Mouse (Mus musculus) neural tube, embryonic 11.5 days (tissue): ENCODE measurements around the gene Gm10197. TPM values are rescaled to one million over a fixed set of nuclear protein-coding genes. Genes with fewer than 3 reads are reported as not detected.

Experiments used
- ATAC-seq: fragments of 200-750 bp; cut with Nextera tagmentation; 2 replicates; pipeline ENCODE4 v1.8.0; 2017; ENCODE audit warnings: moderate number of reproducible peaks, mild to moderate bottlenecking, moderate TSS enrichment, moderate library complexity; ENCODE audit not compliant: insufficient read depth, low FRiP score, low TSS enrichment
- DNase-seq: peaks from one replicate; pipeline ENCODE4 v3.0.0-alpha.2; 2015; ENCODE audit warnings: low spot score
- H3K27ac ChIP-seq: fragments of 300-500 bp; sonication (generic); 2 replicates; pipeline ENCODE4 v1.5.1; 2014; ENCODE audit warnings: low read depth, mild to moderate bottlenecking, low read length
- H3K27me3 ChIP-seq: fragments of 300-500 bp; sonication (generic); 2 replicates; pipeline ENCODE4 v1.6.1; 2014; ENCODE audit warnings: mild to moderate bottlenecking, low read length, mixed read lengths; ENCODE audit not compliant: control insufficient read depth, insufficient read depth
- H3K36me3 ChIP-seq: fragments of 300-500 bp; sonication (generic); 2 replicates; pipeline ENCODE4 v1.6.1; 2014; ENCODE audit warnings: mild to moderate bottlenecking, low read length, moderate library complexity, mixed read lengths; ENCODE audit not compliant: control insufficient read depth, insufficient read depth
- H3K4me1 ChIP-seq: fragments of 300-500 bp; sonication (generic); 2 replicates; pipeline ENCODE4 v1.6.1; 2014; ENCODE audit warnings: low read length, mixed read lengths; ENCODE audit not compliant: control insufficient read depth, insufficient read depth
- H3K4me2 ChIP-seq: fragments of 300-500 bp; sonication (generic); 2 replicates; pipeline ENCODE4 v1.6.1; 2014; ENCODE audit warnings: low read depth, mild to moderate bottlenecking, moderate library complexity
- H3K4me3 ChIP-seq: fragments of 300-500 bp; sonication (generic); 2 replicates; pipeline ENCODE4 v1.5.1; 2014; ENCODE audit warnings: low read depth, low read length
- H3K9ac ChIP-seq: fragments of 300-500 bp; sonication (generic); 2 replicates; pipeline ENCODE4 v1.6.1; 2014; ENCODE audit warnings: mild to moderate bottlenecking, low read length
- H3K9me3 ChIP-seq: fragments of 300-500 bp; sonication (generic); 2 replicates; pipeline ENCODE4 v1.6.1; 2016; ENCODE audit warnings: low read length; ENCODE audit not compliant: control insufficient read depth
- WGBS: fragments of 180-500 bp; shearing (Covaris S2); extraction: QIAGEN DNeasy Blood & Tissue Kit; methylation state at CpG from one replicate; pipeline ENCODE4 v1.1.7; 2014; 5-methylcytosine and 5-hydroxymethylcytosine counted together
- polyA plus RNA-seq: library from polyadenylated mRNA; unstranded; fragments of >200 nt; fragmentation: Nextera tagmentation; extraction: Ambion mirVana; gene quantifications from 2 replicates; pipeline ENCODE4 v1.2.1, GENCODE M21; 2014

Gm10197 gene
- polyA plus RNA-seq, 1 experiment from 2014 or later = not detected

- ATAC-seq (no peak), DNase-seq (no peak)
- Histone ChIP-seq H3K4me1 (peaks cover 14% of the 10 kb centered on the region), H3K4me3 (no peak overlapping the region), H3K27me3 (no peaks in the 10 kb centered on the region), H3K27ac (no peak overlapping the region), H3K4me2 (no peak overlapping the region), H3K9ac (no peak overlapping the region), H3K9me3 (no peaks in the 10 kb centered on the region), H3K36me3 (no peaks in the 10 kb centered on the region)
- WGBS = 85% methylated on average over 8 of the region's 8 CpGs
These were observed 36.8 kb upstream of the Gm10197 start for GRCm38 (mm10) chr19:53408398-53408797.

GRCm38 (mm10) chr19:53407350-53407749 lies 35.8 kb upstream of the Gm10197 start:
- ATAC-seq = no peak
- Histone ChIP-seq H3K27ac (no peak overlapping the region), H3K27me3 (no peaks in the 10 kb centered on the region), H3K9ac (no peak overlapping the region), H3K9me3 (no peaks in the 10 kb centered on the region), H3K4me3 (no peak overlapping the region), H3K4me2 (no peak overlapping the region), H3K36me3 (no peaks in the 10 kb centered on the region), H3K4me1 (peaks cover 10% of the 10 kb centered on the region)
- WGBS = 89% methylated on average over 2 of the region's 2 CpGs
- no peak for DNase-seq

GRCm38 (mm10) chr19:53405810-53406209 lies 34.2 kb upstream of the Gm10197 start:
- Histone ChIP-seq H3K9ac (no peak overlapping the region), H3K36me3 (no peaks in the 10 kb centered on the region)
- 69% methylated on average over 2 of the region's 2 CpGs for WGBS

GRCm38 (mm10) chr19:53404837-53405356 lies 33.3 kb upstream of the Gm10197 start:
- no peak overlapping the region for H3K4me3 ChIP-seq
- no peaks in the 10 kb centered on the region for H3K4me1 ChIP-seq
- WGBS = 71% methylated on average over 18 of the region's 18 CpGs

More at GRCm38 (mm10) chr19:53405810-53406209, 34.2 kb upstream of the Gm10197 start:
- Histone ChIP-seq H3K4me3 (no peak overlapping the region), H3K27ac (no peak overlapping the region), H3K9me3 (no peaks in the 10 kb centered on the region), H3K4me2 (no peak overlapping the region), H3K27me3 (no peaks in the 10 kb centered on the region), H3K4me1 (no peaks in the 10 kb centered on the region)
- no peak for DNase-seq
- ATAC-seq = no peak

GRCm38 (mm10) chr19:53404219-53404836 lies 32.8 kb upstream of the Gm10197 start:
- WGBS = 93% methylated on average over 10 of the region's 10 CpGs
- Histone ChIP-seq H3K36me3 (no peaks in the 10 kb centered on the region), H3K4me2 (no peak overlapping the region), H3K9ac (no peak overlapping the region), H3K27me3 (no peaks in the 10 kb centered on the region), H3K27ac (no peak overlapping the region), H3K9me3 (no peaks in the 10 kb centered on the region), H3K4me3 (no peak overlapping the region), H3K4me1 (no peaks in the 10 kb centered on the region)
- no peak for ATAC-seq
- DNase-seq = no peak

More at GRCm38 (mm10) chr19:53404837-53405356, 33.3 kb upstream of the Gm10197 start:
- Histone ChIP-seq H3K27me3 (no peaks in the 10 kb centered on the region), H3K27ac (no peak overlapping the region), H3K9ac (no peak overlapping the region), H3K9me3 (no peaks in the 10 kb centered on the region), H3K4me2 (no peak overlapping the region), H3K36me3 (no peaks in the 10 kb centered on the region)
- ATAC-seq = no peak
- no peak for DNase-seq

- Histone ChIP-seq H3K9me3 (no peaks in the 10 kb centered on the region), H3K9ac (no peak overlapping the region), H3K27ac (no peak overlapping the region), H3K27me3 (no peaks in the 10 kb centered on the region), H3K4me1 (no peaks in the 10 kb centered on the region), H3K4me3 (no peak overlapping the region), H3K36me3 (no peaks in the 10 kb centered on the region), H3K4me2 (no peak overlapping the region)
- 43% methylated on average over 12 of the region's 12 CpGs for WGBS
- ATAC-seq = no peak
- no peak for DNase-seq
These were observed 31.3 kb upstream of the Gm10197 start for GRCm38 (mm10) chr19:53402741-53403432.

- Histone ChIP-seq H3K36me3 (no peaks in the 10 kb centered on the region), H3K4me1 (no peaks in the 10 kb centered on the region), H3K9ac (no peak overlapping the region), H3K27ac (no peak overlapping the region), H3K4me3 (no peak overlapping the region), H3K27me3 (no peaks in the 10 kb centered on the region), H3K9me3 (no peaks in the 10 kb centered on the region), H3K4me2 (no peak overlapping the region)
- 87% methylated on average over 16 of the region's 16 CpGs for WGBS
- DNase-seq (no peak), ATAC-seq (no peak)
These were observed 29.0 kb upstream of the Gm10197 start for GRCm38 (mm10) chr19:53400332-53401110.

GRCm38 (mm10) chr19:53399213-53399612 lies 27.6 kb upstream of the Gm10197 start:
- no peak for DNase-seq
- no peak for ATAC-seq
- Histone ChIP-seq H3K9ac (no peak overlapping the region), H3K27ac (no peak overlapping the region), H3K4me1 (no peaks in the 10 kb centered on the region), H3K9me3 (no peaks in the 10 kb centered on the region), H3K36me3 (no peaks in the 10 kb centered on the region), H3K4me2 (no peak overlapping the region), H3K4me3 (no peak overlapping the region), H3K27me3 (no peaks in the 10 kb centered on the region)
- 86% methylated on average over 4 of the region's 4 CpGs for WGBS
